Mouse (Mus musculus) stomach, postnatal 0 days (tissue): ENCODE measurements at regions not wholly inside any gene's neighbourhood (a gene's known extent, or its start where the extent isn't known, plus 50 kb on each side); places are given as distances from the start of the nearest gene placed in this dataset.

Source experiments
- CTCF ChIP-seq: IDR thresholded peaks from 2 replicates; pipeline ENCODE4 v1.5.1; 2016; ENCODE audit warnings: antibody characterized with exemption, low read depth, mild to moderate bottlenecking, moderate library complexity
- EP300 ChIP-seq: optimal IDR thresholded peaks from 2 replicates; pipeline ENCODE3; 2016; ENCODE audit warnings: antibody characterized with exemption

- TF ChIP-seq CTCF (no peak), EP300 (no peak)
These were observed 124.8 kb upstream of the Hes1 start for GRCm38 (mm10) chr16:29939331-29939850.
